Mouse (Mus musculus) lung, embryonic 16.5 days (tissue): ENCODE measurements around the gene Accs. TPM values are rescaled to one million over a fixed set of nuclear protein-coding genes. Genes with fewer than 3 reads are reported as not detected.

Experiments
- ATAC-seq: fragments of 200-750 bp; cut with Nextera tagmentation; 2 replicates; pipeline ENCODE4 v1.8.0; 2017; ENCODE audit warnings: low read depth, mild to moderate bottlenecking, moderate library complexity
- H3K27ac ChIP-seq: fragments of 300-500 bp; sonication (generic); 2 replicates; pipeline ENCODE4 v1.5.1; 2014; ENCODE audit warnings: mild to moderate bottlenecking, control low read depth, low read length
- H3K27me3 ChIP-seq: fragments of 300-500 bp; sonication (generic); 2 replicates; pipeline ENCODE4 v1.6.1; 2014; ENCODE audit warnings: low read depth, low read length, mixed read lengths; ENCODE audit not compliant: control insufficient read depth, insufficient read depth
- H3K36me3 ChIP-seq: fragments of 300-500 bp; sonication (generic); 2 replicates; pipeline ENCODE4 v1.6.1; 2014; ENCODE audit warnings: low read length; ENCODE audit not compliant: control insufficient read depth, insufficient read depth
- H3K4me1 ChIP-seq: fragments of 300-500 bp; sonication (generic); replicated peaks from 2 replicates; pipeline ENCODE4 v1.6.1; 2014; ENCODE audit warnings: low read length, mixed read lengths; ENCODE audit not compliant: control insufficient read depth, insufficient read depth
- H3K4me2 ChIP-seq: fragments of 300-500 bp; sonication (generic); 2 replicates; pipeline ENCODE4 v1.6.1; 2014; ENCODE audit warnings: low read depth, low read length, control low read depth
- H3K4me3 ChIP-seq: fragments of 300-500 bp; sonication (generic); 2 replicates; pipeline ENCODE4 v1.5.1; 2014; ENCODE audit warnings: mild to moderate bottlenecking, low read length, control low read depth
- H3K9ac ChIP-seq: fragments of 300-500 bp; sonication (generic); 2 replicates; pipeline ENCODE4 v1.6.1; 2014; ENCODE audit warnings: low read length, control low read depth
- H3K9me3 ChIP-seq: fragments of 300-500 bp; sonication (generic); 2 replicates; pipeline ENCODE4 v1.6.1; 2016; ENCODE audit warnings: low read length; ENCODE audit not compliant: control insufficient read depth
- WGBS: fragments of 180-500 bp; shearing (Covaris S2); extraction: QIAGEN DNeasy Blood & Tissue Kit; methylation state at CpG from one replicate; pipeline ENCODE4 v1.1.7; 2014; 5-methylcytosine and 5-hydroxymethylcytosine counted together
- polyA plus RNA-seq: library from polyadenylated mRNA; unstranded; fragments of >200 nt; fragmentation: Nextera tagmentation; extraction: Ambion mirVana; gene quantifications from 2 replicates; pipeline ENCODE4 v1.2.1, GENCODE M21; 2015

Accs gene
- polyA plus RNA-seq, 1 experiment from 2014 or later = 9.3 TPM

DNA sequence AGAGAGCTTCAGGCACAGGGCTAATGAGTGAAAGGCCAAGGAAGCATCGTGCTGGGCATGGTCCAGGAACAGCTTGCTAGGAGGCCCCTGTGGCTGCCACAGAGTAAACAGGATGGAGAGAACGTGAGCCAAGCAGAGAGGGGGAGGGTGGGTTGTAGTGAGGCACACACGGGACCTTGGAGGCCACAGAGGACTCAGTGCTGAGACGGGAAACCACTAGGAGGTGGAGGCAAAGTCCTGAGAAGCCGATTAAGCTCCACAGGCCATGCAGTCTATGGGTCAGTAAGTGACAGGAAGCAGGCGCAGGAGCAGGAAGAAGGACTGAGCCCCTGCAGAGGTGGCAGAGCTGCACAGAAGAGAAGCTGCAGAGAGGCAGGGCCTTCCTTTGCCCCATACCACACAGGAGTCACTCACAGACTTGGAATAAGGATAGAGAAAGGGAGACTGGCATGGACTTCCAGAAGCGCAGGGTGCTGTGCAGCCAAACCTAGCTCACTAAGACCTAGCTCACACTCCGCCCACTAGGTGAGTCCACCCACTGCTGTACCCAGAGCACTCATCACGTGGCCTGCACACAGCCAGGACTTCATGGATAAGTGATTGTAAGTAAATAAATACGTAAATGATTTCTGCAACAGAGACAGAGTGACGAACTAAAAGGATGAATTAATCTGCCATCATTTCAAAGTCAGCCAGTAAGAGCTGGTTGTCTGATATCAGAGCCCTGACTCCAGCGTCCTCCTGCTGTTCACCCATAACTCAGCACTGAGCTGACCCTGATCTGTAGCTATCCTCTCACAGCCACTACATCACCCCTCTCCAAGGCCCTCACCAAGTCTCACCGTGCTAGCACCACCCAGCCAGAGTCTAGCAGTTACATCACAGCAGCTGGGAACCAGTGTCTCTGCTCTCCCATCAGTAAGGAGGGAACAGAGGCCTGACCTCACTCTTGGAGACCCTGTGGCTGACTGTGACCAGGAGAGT, 57.9 kb downstream of the Accs start:
- Histone ChIP-seq H3K27me3 (no peaks in the 10 kb centered on the region), H3K9ac (peak overlapping the region; percentile 37), H3K4me3 (no peak overlapping the region), H3K9me3 (no peaks in the 10 kb centered on the region), H3K36me3 (peaks cover 15% of the 10 kb centered on the region), H3K4me1 (peaks cover 19% of the 10 kb centered on the region), H3K4me2 (0 out of 2 replicates have a peak overlapping the region, but pooled peaks have one; percentile 31), H3K27ac (peak overlapping the region; percentile 94)
- 30% methylated on average over 13 of the region's 13 CpGs for WGBS
- ATAC-seq = peak; percentile 97

DNA sequence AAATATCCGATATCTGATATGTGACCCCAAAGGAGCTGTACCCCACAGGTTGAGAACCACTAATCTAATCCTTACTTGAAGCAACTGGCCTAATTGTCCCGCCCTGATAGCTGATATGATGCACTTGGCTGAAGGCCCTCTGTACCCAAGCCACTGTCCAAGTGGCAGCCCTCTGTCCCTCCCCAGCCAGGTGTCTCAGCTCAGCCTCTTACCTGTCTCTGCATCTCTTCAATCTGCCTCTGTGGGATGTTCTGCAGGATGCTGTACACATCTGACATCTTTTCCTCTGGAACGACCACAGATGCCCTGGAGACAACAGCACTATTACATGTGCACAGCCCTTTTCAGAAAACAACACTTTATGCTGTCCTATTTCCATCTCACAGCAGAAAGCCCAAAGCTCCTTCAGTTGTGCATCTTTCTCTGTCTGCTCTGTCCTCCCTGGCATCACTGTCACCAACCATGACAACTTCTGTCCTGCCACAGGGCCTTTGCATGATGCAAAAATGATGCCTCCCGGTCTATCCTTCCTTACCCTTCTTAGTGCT, 58.9 kb downstream of the Accs start:
- H3K36me3 ChIP-seq = peaks cover 12% of the 10 kb centered on the region
- no peaks in the 10 kb centered on the region for H3K9me3 ChIP-seq
- H3K4me3 ChIP-seq = no peak overlapping the region
- WGBS = 65% methylated on average over 4 of the region's 4 CpGs
- no peak overlapping the region for H3K9ac ChIP-seq
- peak overlapping the region; percentile 94 for H3K27ac ChIP-seq
- no peak for ATAC-seq
- H3K4me2 ChIP-seq = no peak overlapping the region
- no peaks in the 10 kb centered on the region for H3K27me3 ChIP-seq
- peaks cover 19% of the 10 kb centered on the region for H3K4me1 ChIP-seq

DNA sequence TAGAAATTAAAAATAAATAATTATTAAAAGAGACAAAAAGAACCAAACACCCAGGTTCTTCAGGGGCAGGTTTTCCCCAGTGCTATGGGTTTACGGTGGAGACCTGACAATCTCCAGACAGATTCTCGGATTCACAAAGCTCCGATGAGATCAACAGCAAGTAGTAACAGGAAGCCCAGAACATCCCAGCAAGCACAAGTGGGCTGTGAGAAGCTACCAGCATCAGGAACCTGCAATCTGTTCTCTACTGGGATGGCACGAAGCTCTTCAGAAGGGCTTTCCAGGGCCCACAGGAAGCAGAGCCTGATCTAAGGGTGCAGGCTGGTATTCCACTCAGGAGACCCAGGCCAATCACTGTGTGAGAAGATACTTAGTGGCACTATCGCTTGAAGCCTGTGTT, 61.2 kb downstream of the Accs start:
- Histone ChIP-seq H3K9me3 (no peaks in the 10 kb centered on the region), H3K4me3 (no peak overlapping the region), H3K36me3 (peaks cover 6% of the 10 kb centered on the region), H3K9ac (no peak overlapping the region), H3K27me3 (no peaks in the 10 kb centered on the region), H3K27ac (no peak overlapping the region), H3K4me1 (peaks cover 19% of the 10 kb centered on the region), H3K4me2 (no peak overlapping the region)
- 77% methylated on average over 5 of the region's 5 CpGs for WGBS
- no peak for ATAC-seq

DNA sequence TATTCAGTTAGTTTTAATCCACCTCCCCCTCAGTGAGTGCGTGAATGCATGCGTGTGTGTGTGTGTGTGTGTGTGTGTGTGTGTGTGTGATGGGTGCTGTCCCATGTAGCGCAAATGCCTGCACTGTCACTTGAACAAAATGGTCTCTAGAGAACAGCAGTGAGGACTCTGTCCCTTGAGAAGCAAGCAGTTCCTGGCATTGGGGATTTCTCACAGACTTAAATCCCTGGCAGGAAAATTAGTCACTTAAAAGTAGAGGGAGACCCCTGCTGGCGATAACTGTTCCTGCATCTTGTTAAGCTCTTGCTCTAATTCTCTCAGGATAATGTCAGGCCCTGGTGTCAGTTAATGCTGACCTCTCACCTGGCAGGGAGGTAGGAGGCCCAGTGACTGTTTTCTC, 63.6 kb downstream of the Accs start:
- peaks cover 5% of the 10 kb centered on the region for H3K4me1 ChIP-seq
- H3K9ac ChIP-seq = no peak overlapping the region
- 54% methylated on average over 4 of the region's 4 CpGs for WGBS
- no peak overlapping the region for H3K27ac ChIP-seq
- peak; percentile 49; the same call in 1 of the 2 replicates for ATAC-seq
- H3K9me3 ChIP-seq = no peaks in the 10 kb centered on the region
- H3K36me3 ChIP-seq = peaks cover 6% of the 10 kb centered on the region
- H3K4me2 ChIP-seq = no peak overlapping the region
- no peak overlapping the region for H3K4me3 ChIP-seq
- no peaks in the 10 kb centered on the region for H3K27me3 ChIP-seq

DNA sequence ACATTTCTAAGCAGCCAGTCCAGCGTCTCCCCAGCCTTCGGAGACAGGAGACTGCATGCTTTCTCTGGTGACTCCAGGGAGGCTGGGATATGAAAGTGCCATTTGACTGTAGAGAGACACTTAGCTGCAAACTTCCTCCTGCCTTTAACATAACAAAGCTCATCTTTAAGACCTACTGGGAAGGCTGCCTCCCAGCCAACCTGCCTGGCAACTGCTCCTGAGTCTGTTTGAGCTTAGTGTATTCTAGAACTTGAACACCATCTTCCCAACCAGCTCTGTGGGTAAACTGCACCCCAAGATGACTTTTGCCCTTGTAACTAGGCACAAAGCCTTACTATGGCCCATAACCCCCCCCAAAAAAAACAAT, 64.3 kb downstream of the Accs start:
- no peaks in the 10 kb centered on the region for H3K9me3 ChIP-seq
- WGBS = 46% methylated on average over 2 of the region's 2 CpGs
- ATAC-seq = no peak

DNA sequence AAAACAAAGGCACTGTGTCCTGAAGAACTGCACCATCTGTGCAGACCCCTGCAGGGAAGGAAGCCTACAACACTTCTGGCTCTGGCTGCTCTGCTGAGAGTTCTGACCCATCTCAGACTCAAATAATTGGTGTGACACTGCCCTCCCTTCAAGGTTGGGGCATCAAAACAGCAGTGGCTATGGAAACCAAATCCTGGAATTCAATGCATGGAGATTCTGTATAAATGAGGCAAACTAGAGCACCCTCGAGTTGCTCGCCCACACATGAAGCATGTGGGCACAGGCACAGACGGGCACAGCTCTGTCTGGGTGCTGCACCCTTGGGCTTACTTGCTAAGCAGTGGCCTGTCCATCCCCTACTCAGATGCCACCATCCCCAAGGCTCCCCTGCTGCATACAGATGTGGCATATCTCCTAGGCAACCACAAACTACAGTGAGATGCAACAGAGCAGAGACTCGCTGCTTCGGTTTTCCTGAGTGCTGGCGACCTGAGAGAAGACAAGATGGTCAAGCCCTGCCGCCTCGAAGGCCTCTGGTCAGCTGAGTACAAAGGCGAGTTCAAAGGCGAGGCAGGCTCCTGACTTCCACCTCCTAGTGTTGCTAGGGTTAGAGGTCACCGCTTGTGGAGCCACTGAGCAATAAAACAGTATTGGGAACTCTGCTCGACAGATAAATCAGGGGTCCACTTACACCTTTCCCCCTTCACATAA, 64.9 kb downstream of the Accs start:
- Histone ChIP-seq H3K4me2 (no peak overlapping the region), H3K36me3 (peaks cover 6% of the 10 kb centered on the region), H3K9ac (no peak overlapping the region), H3K27me3 (no peaks in the 10 kb centered on the region), H3K9me3 (no peaks in the 10 kb centered on the region), H3K27ac (no peak overlapping the region), H3K4me1 (0 out of 2 replicates have a peak, but pooled peaks cover 3% of the 10 kb centered on the region), H3K4me3 (no peak overlapping the region)
- no peak for ATAC-seq
- 56% methylated on average over 12 of the region's 12 CpGs for WGBS

More for the DNA sequence above, 64.3 kb downstream of the Accs start:
- no peak overlapping the region for H3K4me2 ChIP-seq
- no peaks in the 10 kb centered on the region for H3K27me3 ChIP-seq
- no peaks in the 10 kb centered on the region; the same call in 1 of the 2 replicates for H3K4me1 ChIP-seq
- no peak overlapping the region for H3K27ac ChIP-seq
- H3K9ac ChIP-seq = no peak overlapping the region
- H3K36me3 ChIP-seq = peaks cover 6% of the 10 kb centered on the region
- H3K4me3 ChIP-seq = no peak overlapping the region

DNA sequence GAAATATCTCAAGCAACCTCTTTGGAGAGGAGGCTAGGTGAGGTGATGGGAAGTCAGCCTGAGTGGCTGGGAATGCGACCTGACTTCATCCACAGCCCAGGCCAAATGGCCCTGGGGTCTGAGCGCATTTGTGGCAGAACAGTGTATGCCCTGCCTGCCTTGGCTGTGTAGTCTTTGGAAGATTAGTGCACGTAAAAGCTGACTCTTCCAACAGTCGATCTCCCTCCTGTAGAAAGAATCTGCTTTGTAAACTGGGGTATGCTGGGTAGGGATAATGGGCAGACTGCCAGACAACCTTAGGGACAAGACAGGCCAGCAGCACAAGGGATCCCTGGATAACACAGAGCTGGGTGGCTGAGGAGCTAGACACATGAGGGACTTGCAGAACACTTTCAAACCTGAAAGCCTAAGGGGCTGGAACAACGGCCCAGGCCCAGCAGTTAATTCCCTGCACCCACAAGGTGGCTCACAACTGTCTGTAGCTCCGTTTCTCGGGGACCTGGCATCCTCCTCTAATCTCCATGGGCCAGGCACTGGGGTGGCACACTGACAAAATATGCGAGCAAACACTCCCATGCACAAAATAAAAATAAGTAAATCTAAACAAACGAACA, 65.7 kb downstream of the Accs start:
- H3K4me3 ChIP-seq = no peak overlapping the region
- no peak overlapping the region for H3K4me2 ChIP-seq
- no peaks in the 10 kb centered on the region for H3K9me3 ChIP-seq
- WGBS = 76% methylated on average over 9 of the region's 9 CpGs
- peaks cover 6% of the 10 kb centered on the region for H3K36me3 ChIP-seq
- no peaks in the 10 kb centered on the region for H3K27me3 ChIP-seq
- H3K9ac ChIP-seq = no peak overlapping the region
- no peak overlapping the region for H3K27ac ChIP-seq
- peaks cover 10% of the 10 kb centered on the region; the same call in 1 of the 2 replicates for H3K4me1 ChIP-seq
- ATAC-seq = no peak
